Mouse (Mus musculus) induced T-regulatory cell, adult 2 months (primary cell): ENCODE measurements at regions not wholly inside any gene's neighbourhood (a gene's known extent, or its start where the extent isn't known, plus 50 kb on each side); places are given as distances from the start of the nearest gene placed in this dataset.

ENCODE experiments used
- DNase-seq: peaks from one replicate; pipeline ENCODE4 v3.0.0-alpha.2; 2012; ENCODE audit warnings: low read depth

- DNase-seq, result no peak
Measured at GRCm38 (mm10) chr15:56820977-56821579, 656.3 kb downstream of the Slc22a22 start.

GRCm38 (mm10) chr15:56820256-56820976, 657.0 kb downstream of the Slc22a22 start:
- DNase-seq, result no peak

- DNase-seq, result no peak
Measured at GRCm38 (mm10) chr15:56818158-56818690, 659.2 kb downstream of the Slc22a22 start.

- no peak for DNase-seq
Measured at GRCm38 (mm10) chr15:56817204-56818157, 659.9 kb downstream of the Slc22a22 start.

GRCm38 (mm10) chr15:56813876-56814275, 663.5 kb downstream of the Slc22a22 start:
- DNase-seq, result no peak

GRCm38 (mm10) chr15:56810151-56810550, 667.3 kb downstream of the Slc22a22 start:
- DNase-seq, result no peak

GRCm38 (mm10) chr15:56807611-56808010, 669.8 kb downstream of the Slc22a22 start:
- no peak for DNase-seq

- DNase-seq, result no peak
Measured at GRCm38 (mm10) chr15:56801933-56802332, 675.5 kb downstream of the Slc22a22 start.

GRCm38 (mm10) chr15:56775431-56775830, 702.0 kb downstream of the Slc22a22 start:
- DNase-seq, result no peak

- no peak for DNase-seq
Measured at GRCm38 (mm10) chr15:56774648-56775393, 702.6 kb downstream of the Slc22a22 start.

- no peak for DNase-seq
Measured at GRCm38 (mm10) chr15:56766356-56766755, 711.1 kb downstream of the Slc22a22 start.

- no peak for DNase-seq
Measured at GRCm38 (mm10) chr15:56764957-56765482, 712.4 kb downstream of the Slc22a22 start.

GRCm38 (mm10) chr15:56764019-56764418, 713.4 kb downstream of the Slc22a22 start:
- no peak for DNase-seq

- no peak for DNase-seq
Measured at GRCm38 (mm10) chr15:56746698-56747097, 730.7 kb downstream of the Slc22a22 start.

GRCm38 (mm10) chr15:56744915-56745314, 732.5 kb downstream of the Slc22a22 start:
- DNase-seq, result no peak
